Mouse (Mus musculus) C2C12 (cell line): ENCODE data around the gene Tiprl.

Experiments used
- CEBPB ChIP-seq: IDR thresholded peaks from one replicate; pipeline ENCODE4 v1.6.1; 2011; ENCODE audit warnings: low read depth, mild to moderate bottlenecking, control low read depth, moderate library complexity
- CTCF ChIP-seq: IDR thresholded peaks from one replicate; pipeline ENCODE4 v1.5.1; 2011; ENCODE audit not compliant: control insufficient read depth, insufficient read depth, insufficient read length
- FOSL1 ChIP-seq: IDR thresholded peaks from one replicate; pipeline ENCODE4 v1.8.0; 2011; ENCODE audit warnings: mild to moderate bottlenecking, low read length; ENCODE audit not compliant: poor library complexity, insufficient read depth, severe bottlenecking
- MAX ChIP-seq: IDR thresholded peaks from one replicate; pipeline ENCODE4 v1.6.1; 2011; ENCODE audit warnings: mild to moderate bottlenecking, control low read depth
- MYOD1 ChIP-seq: IDR thresholded peaks from one replicate; pipeline ENCODE4 v1.6.1; 2011; ENCODE audit warnings: low read depth; ENCODE audit not compliant: control insufficient read depth, insufficient read length
- MYOG ChIP-seq: IDR thresholded peaks from one replicate; pipeline ENCODE4 v1.6.1; 2011; ENCODE audit not compliant: control insufficient read depth, insufficient read length; ENCODE audit errors: extremely low read depth
- USF1 ChIP-seq: IDR thresholded peaks from one replicate; pipeline ENCODE4 v1.6.1; 2011; ENCODE audit warnings: low read depth, mild to moderate bottlenecking, control low read depth, moderate library complexity

DNA sequence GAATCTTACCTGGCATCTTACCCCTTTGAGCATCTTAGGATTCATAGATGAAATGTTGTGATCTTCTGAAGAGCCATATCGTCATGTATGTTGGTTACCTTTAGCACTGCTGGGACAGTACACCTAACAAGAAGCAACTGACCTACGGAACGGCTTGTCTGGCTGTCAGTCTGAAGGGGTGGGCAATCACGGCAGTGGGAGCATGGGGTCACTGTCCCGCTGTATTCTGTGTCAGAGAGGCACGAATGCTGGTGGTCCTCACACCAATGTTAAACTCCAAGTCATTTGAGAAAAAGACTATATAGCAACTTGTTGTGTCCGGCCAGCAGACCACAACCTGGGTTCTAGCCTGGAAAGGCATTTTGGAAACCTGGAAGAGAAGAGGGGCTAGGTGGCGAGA lies 65.5 kb downstream of the Tiprl start:
- TF ChIP-seq CTCF (no peak), MAX (no peak), MYOG (no peak), CEBPB (no peak), USF1 (no peak), MYOD1 (no peak), FOSL1 (no peak)
